Mouse (Mus musculus): ENCODE data around the gene Pou3f1. TPM values are rescaled to one million over a fixed set of nuclear protein-coding genes. Genes with fewer than 3 reads are reported as not detected.

Gene Pou3f1
- 4.7 and 6.8 TPM in 2 replicates for polyA plus RNA-seq (2015; fragmentation: Nextera tagmentation; extraction: Ambion mirVana)

GRCm38 (mm10) chr4:124656518-124656853, at the start of gene Pou3f1:
Pou3f1 (plus strand) TSS chr4:124656807.
- H3K4me1 ChIP-seq, result peaks cover 44% of the 10 kb centered on the region
- H3K27me3 ChIP-seq (replicated peaks), result peaks cover 73% of the 10 kb centered on the region
- WGBS, result 2% methylated on average over 15 of the region's 15 CpGs

GRCm38 (mm10) chr4:124607166-124607565, 49.4 kb upstream of the Pou3f1 start:
- H3K27me3 ChIP-seq (replicated peaks), result peaks cover 54% of the 10 kb centered on the region
- no peaks in the 10 kb centered on the region for H3K36me3 ChIP-seq
- H3K4me1 ChIP-seq, result peaks cover 4% of the 10 kb centered on the region; the same call in 1 of the 2 replicates
- no peak overlapping the region for H3K9ac ChIP-seq (replicated peaks)
- no peak for ATAC-seq (ENCODE audit: low FRiP score)
- no peaks in the 10 kb centered on the region for H3K9me3 ChIP-seq (replicated peaks)
- 67% methylated on average over 8 of the region's 8 CpGs for WGBS
- H3K4me3 ChIP-seq (replicated peaks), result no peak overlapping the region
- H3K27ac ChIP-seq (replicated peaks), result no peak overlapping the region
- no peak overlapping the region for H3K4me2 ChIP-seq

More at GRCm38 (mm10) chr4:124656518-124656853, at the start of gene Pou3f1:
- Histone ChIP-seq H3K27ac (replicated peaks) (no peak within 1 kb of the TSS; the same call in 1 of the 2 replicates), H3K4me2 (peak within 1 kb of the TSS; percentile 94), H3K9ac (replicated peaks) (peak within 1 kb of the TSS; percentile 35), H3K9me3 (replicated peaks) (no peaks in the 10 kb centered on the region), H3K4me3 (replicated peaks) (peak within 1 kb of the TSS; percentile 60), H3K36me3 (no peaks in the 10 kb centered on the region)
- no peak for ATAC-seq (ENCODE audit: low FRiP score)

- no peak overlapping the region for H3K4me2 ChIP-seq
- H3K27me3 ChIP-seq (replicated peaks), result peaks cover 36% of the 10 kb centered on the region
- H3K4me3 ChIP-seq (replicated peaks), result no peak overlapping the region
- H3K9ac ChIP-seq (replicated peaks), result no peak overlapping the region
- H3K36me3 ChIP-seq, result no peaks in the 10 kb centered on the region
- 56% methylated on average over 2 of the region's 2 CpGs for WGBS
- no peak overlapping the region for H3K27ac ChIP-seq (replicated peaks)
- H3K4me1 ChIP-seq, result peaks cover 13% of the 10 kb centered on the region
- ATAC-seq (ENCODE audit: low FRiP score), result no peak
- H3K9me3 ChIP-seq (replicated peaks), result no peaks in the 10 kb centered on the region
Measured at GRCm38 (mm10) chr4:124610066-124610465, 46.5 kb upstream of the Pou3f1 start.

- H3K4me3 ChIP-seq (replicated peaks), result no peak within 1 kb of the TSS
- H3K9me3 ChIP-seq (replicated peaks), result no peaks in the 10 kb centered on the region
- no peak within 1 kb of the TSS for H3K9ac ChIP-seq (replicated peaks)
- no peak for ATAC-seq (ENCODE audit: low FRiP score)
- peaks cover 29% of the 10 kb centered on the region for H3K27me3 ChIP-seq (replicated peaks)
- 90% methylated on average over 2 of the region's 2 CpGs for WGBS
- H3K4me2 ChIP-seq, result no peak within 1 kb of the TSS
- no peak within 1 kb of the TSS for H3K27ac ChIP-seq (replicated peaks)
- H3K36me3 ChIP-seq, result no peaks in the 10 kb centered on the region
- peaks cover 19% of the 10 kb centered on the region for H3K4me1 ChIP-seq
Measured at GRCm38 (mm10) chr4:124610703-124611102, 45.9 kb upstream of the Pou3f1 start, which contains the start of gene 3100002H09Rik. 3100002H09Rik (minus strand) TSS chr4:124610803.

- peaks cover 19% of the 10 kb centered on the region for H3K27me3 ChIP-seq (replicated peaks)
- no peak overlapping the region for H3K4me2 ChIP-seq
- H3K9ac ChIP-seq (replicated peaks), result no peak overlapping the region
- ATAC-seq (ENCODE audit: low FRiP score), result no peak
- no peaks in the 10 kb centered on the region for H3K36me3 ChIP-seq
- WGBS, result 82% methylated on average over 4 of the region's 4 CpGs
- H3K9me3 ChIP-seq (replicated peaks), result no peaks in the 10 kb centered on the region
- no peak overlapping the region for H3K4me3 ChIP-seq (replicated peaks)
- peaks cover 29% of the 10 kb centered on the region for H3K4me1 ChIP-seq
- H3K27ac ChIP-seq (replicated peaks), result no peak overlapping the region
Measured at GRCm38 (mm10) chr4:124611768-124612167, 44.8 kb upstream of the Pou3f1 start.

- Histone ChIP-seq H3K36me3 (no peaks in the 10 kb centered on the region), H3K4me3 (replicated peaks) (no peak overlapping the region), H3K4me1 (peaks cover 39% of the 10 kb centered on the region), H3K9ac (replicated peaks) (no peak overlapping the region), H3K4me2 (no peak overlapping the region), H3K27me3 (replicated peaks) (peaks cover 18% of the 10 kb centered on the region), H3K27ac (replicated peaks) (no peak overlapping the region), H3K9me3 (replicated peaks) (no peaks in the 10 kb centered on the region)
- no peak for ATAC-seq (ENCODE audit: low FRiP score)
- 13% methylated on average over 1 of the region's 1 CpGs for WGBS
Measured at GRCm38 (mm10) chr4:124614189-124614588, 42.4 kb upstream of the Pou3f1 start.

GRCm38 (mm10) chr4:124615406-124615960, 41.1 kb upstream of the Pou3f1 start:
- 0 out of 2 replicates have a peak overlapping the region, but pooled peaks have one; percentile 0 for H3K4me2 ChIP-seq
- ATAC-seq (ENCODE audit: low FRiP score), result peak; percentile 62

GRCm38 (mm10) chr4:124615986-124616385, 40.6 kb upstream of the Pou3f1 start:
- WGBS, result 28% methylated on average over 9 of the region's 9 CpGs
- Histone ChIP-seq H3K27me3 (replicated peaks) (peaks cover 35% of the 10 kb centered on the region), H3K27ac (replicated peaks) (peak overlapping the region; percentile 38; the same call in 1 of the 2 replicates), H3K4me3 (replicated peaks) (no peak overlapping the region), H3K4me2 (no peak overlapping the region), H3K4me1 (peaks cover 39% of the 10 kb centered on the region), H3K36me3 (no peaks in the 10 kb centered on the region), H3K9ac (replicated peaks) (no peak overlapping the region), H3K9me3 (replicated peaks) (no peaks in the 10 kb centered on the region)
- ATAC-seq (ENCODE audit: low FRiP score), result no peak

More at GRCm38 (mm10) chr4:124615406-124615960, 41.1 kb upstream of the Pou3f1 start:
- Histone ChIP-seq H3K4me1 (peaks cover 39% of the 10 kb centered on the region), H3K27me3 (replicated peaks) (peaks cover 30% of the 10 kb centered on the region), H3K36me3 (no peaks in the 10 kb centered on the region), H3K27ac (replicated peaks) (0 out of 2 replicates have a peak overlapping the region, but pooled peaks have one; percentile 28), H3K4me3 (replicated peaks) (no peak overlapping the region), H3K9ac (replicated peaks) (no peak overlapping the region), H3K9me3 (replicated peaks) (no peaks in the 10 kb centered on the region)
- WGBS, result 11% methylated on average over 14 of the region's 14 CpGs

- Histone ChIP-seq H3K9ac (replicated peaks) (no peak overlapping the region), H3K27me3 (replicated peaks) (peaks cover 40% of the 10 kb centered on the region), H3K9me3 (replicated peaks) (no peaks in the 10 kb centered on the region), H3K36me3 (no peaks in the 10 kb centered on the region), H3K4me3 (replicated peaks) (no peak overlapping the region), H3K4me1 (peaks cover 41% of the 10 kb centered on the region), H3K4me2 (no peak overlapping the region), H3K27ac (replicated peaks) (peak overlapping the region; percentile 38; the same call in 1 of the 2 replicates)
- WGBS, result 43% methylated on average over 1 of the region's 1 CpGs
- no peak for ATAC-seq (ENCODE audit: low FRiP score)
Measured at GRCm38 (mm10) chr4:124616636-124617035, 40.0 kb upstream of the Pou3f1 start.

GRCm38 (mm10) chr4:124618599-124618998, 38.0 kb upstream of the Pou3f1 start:
- Histone ChIP-seq H3K27me3 (replicated peaks) (peaks cover 38% of the 10 kb centered on the region), H3K27ac (replicated peaks) (no peak overlapping the region), H3K4me2 (peak overlapping the region; percentile 9; the same call in 1 of the 2 replicates), H3K4me1 (peaks cover 37% of the 10 kb centered on the region), H3K4me3 (replicated peaks) (no peak overlapping the region), H3K36me3 (no peaks in the 10 kb centered on the region), H3K9me3 (replicated peaks) (no peaks in the 10 kb centered on the region), H3K9ac (replicated peaks) (no peak overlapping the region)
- 8% methylated on average over 16 of the region's 16 CpGs for WGBS
- ATAC-seq (ENCODE audit: low FRiP score), result no peak

- no peak overlapping the region for H3K9ac ChIP-seq (replicated peaks)
- H3K9me3 ChIP-seq (replicated peaks), result no peaks in the 10 kb centered on the region
- 64% methylated on average over 11 of the region's 11 CpGs for WGBS
- peaks cover 49% of the 10 kb centered on the region for H3K27me3 ChIP-seq (replicated peaks)
- no peak overlapping the region for H3K4me2 ChIP-seq
- no peak overlapping the region for H3K4me3 ChIP-seq (replicated peaks)
- no peak overlapping the region for H3K27ac ChIP-seq (replicated peaks)
- H3K36me3 ChIP-seq, result no peaks in the 10 kb centered on the region
- peaks cover 33% of the 10 kb centered on the region for H3K4me1 ChIP-seq
- no peak for ATAC-seq (ENCODE audit: low FRiP score)
Measured at GRCm38 (mm10) chr4:124621406-124621805, 35.2 kb upstream of the Pou3f1 start.

GRCm38 (mm10) chr4:124622566-124622965, 34.0 kb upstream of the Pou3f1 start:
- WGBS, result 87% methylated on average over 5 of the region's 5 CpGs
- H3K4me3 ChIP-seq (replicated peaks), result no peak overlapping the region
- H3K4me1 ChIP-seq, result peaks cover 30% of the 10 kb centered on the region
- H3K4me2 ChIP-seq, result no peak overlapping the region
- no peak for ATAC-seq (ENCODE audit: low FRiP score)
- H3K9ac ChIP-seq (replicated peaks), result no peak overlapping the region
- peaks cover 46% of the 10 kb centered on the region for H3K27me3 ChIP-seq (replicated peaks)
- H3K9me3 ChIP-seq (replicated peaks), result no peaks in the 10 kb centered on the region
- H3K36me3 ChIP-seq, result no peaks in the 10 kb centered on the region
- H3K27ac ChIP-seq (replicated peaks), result no peak overlapping the region
